Mouse (Mus musculus): ENCODE results near the gene Rtn1.

DNA sequence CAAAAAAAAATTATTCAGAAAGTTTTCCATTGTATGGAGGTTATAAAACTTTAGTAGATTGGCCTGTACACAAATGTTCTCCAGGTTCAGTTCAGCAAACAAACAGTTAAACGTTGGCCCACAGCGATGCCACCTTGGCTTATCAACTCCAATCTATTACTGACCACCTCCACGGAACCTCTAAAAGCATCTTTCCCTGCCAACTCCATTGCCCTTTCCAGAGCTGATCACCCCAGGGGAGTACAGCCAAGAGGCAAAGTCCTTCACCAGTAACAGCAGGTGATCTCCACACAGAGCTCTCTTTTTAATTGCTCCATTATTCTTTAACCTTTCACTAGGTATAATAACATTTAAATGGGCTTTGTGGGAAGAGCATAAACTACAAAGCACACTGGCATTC lies 120.6 kb downstream of the Rtn1 start:
- no peak for TF ChIP-seq CTCF (IDR thresholded peaks at IDR 0.05; ENCODE audit: low read depth, low read length)
- TF ChIP-seq GATA1 (IDR thresholded peaks at IDR 0.05; ENCODE audit: borderline replicate concordance, low read length), result no peak
- TF ChIP-seq TAL1 (conservative IDR thresholded peaks at IDR 0.05; ENCODE audit: low read depth, low read length), result no peak
